Mouse (Mus musculus): ENCODE measurements around the gene Hebp1. TPM values are rescaled to one million over a fixed set of nuclear protein-coding genes. Genes with fewer than 3 reads are reported as not detected.

The Hebp1 gene
- polyA plus RNA-seq, 1 experiment from 2014 or later, result 4.1 TPM

Other genes with a start within 250 kb of the Hebp1 start
- gene Apold1, start 216.3 kb downstream of the Hebp1 start, polyA plus RNA-seq (2014; fragmentation: Nextera tagmentation; extraction: Ambion mirVana), result 3.0 and 3.7 TPM in 2 replicates
- gene Ddx47, start 186.4 kb downstream of the Hebp1 start, polyA plus RNA-seq (2014; fragmentation: Nextera tagmentation; extraction: Ambion mirVana), result 101 and 102 TPM in 2 replicates
- gene Gprc5a, start 132.4 kb downstream of the Hebp1 start, polyA plus RNA-seq (2014; fragmentation: Nextera tagmentation; extraction: Ambion mirVana), result 2.3 and 3.7 TPM in 2 replicates
- gene Gprc5d, start 79.7 kb downstream of the Hebp1 start, polyA plus RNA-seq (2014; fragmentation: Nextera tagmentation; extraction: Ambion mirVana), result not detected in 2 replicates
- 32.5 and 34.2 TPM in 2 replicates for gene Fam234b, start within 50 bp of the Hebp1 start, polyA plus RNA-seq (2014; fragmentation: Nextera tagmentation; extraction: Ambion mirVana)
- gene Gsg1, start 56.3 kb upstream of the Hebp1 start, polyA plus RNA-seq (2014; fragmentation: Nextera tagmentation; extraction: Ambion mirVana), result 0.32 and 0.66 TPM in 2 replicates
- gene Pbp2, start 112.4 kb upstream of the Hebp1 start, polyA plus RNA-seq (2014; fragmentation: Nextera tagmentation; extraction: Ambion mirVana), result 0.22 TPM in 1 of 2 replicates, not detected in the other
- gene Emp1, start 164.5 kb upstream of the Hebp1 start, polyA plus RNA-seq (2014; fragmentation: Nextera tagmentation; extraction: Ambion mirVana), result 6.9 and 8.8 TPM in 2 replicates